Mouse (Mus musculus) cortical plate, adult 2 months (tissue): ENCODE measurements around the gene Egfl7. TPM values are rescaled to one million over a fixed set of nuclear protein-coding genes. Genes with fewer than 3 reads are reported as not detected.

Experiments
- H3K27ac ChIP-seq: fragments of 200-500 bp; 2 replicates; pipeline ENCODE4 v1.5.1; 2012; ENCODE audit warnings: low read length, control low read depth, inconsistent platforms; ENCODE audit not compliant: insufficient read depth
- H3K4me1 ChIP-seq: fragments of 200-500 bp; 2 replicates; pipeline ENCODE4 v1.6.1; 2011; ENCODE audit warnings: low read length; ENCODE audit not compliant: control insufficient read depth, insufficient read depth
- H3K4me3 ChIP-seq: fragments of 200-500 bp; 2 replicates; pipeline ENCODE4 v1.5.1; 2011; ENCODE audit warnings: mild to moderate bottlenecking, low read length, control low read depth; ENCODE audit not compliant: insufficient read depth
- CTCF ChIP-seq: fragments of 200-500 bp; IDR thresholded peaks from 2 replicates; pipeline ENCODE4 v1.5.1; 2011; ENCODE audit warnings: mild to moderate bottlenecking, control low read depth, low read length; ENCODE audit not compliant: insufficient read depth; ENCODE audit errors: extremely low read depth
- POLR2A ChIP-seq: fragments of 200-500 bp; IDR thresholded peaks from 2 replicates; pipeline ENCODE4 v1.6.1; 2011; ENCODE audit warnings: mild to moderate bottlenecking, low read length, control low read depth; ENCODE audit not compliant: insufficient read depth; ENCODE audit errors: extremely low read depth
- polyA plus RNA-seq: library from polyadenylated mRNA; depleted of rRNA; stranded (reverse); fragments of >200 nt; gene quantifications from 2 replicates; pipeline ENCODE4 v1.2.3, GENCODE M21; 2012

Gene Egfl7
- polyA plus RNA-seq, 1 experiment, result 137 TPM

- peaks cover 5% of the 10 kb centered on the region for H3K4me1 ChIP-seq
- H3K4me3 ChIP-seq, result no peak overlapping the region
- H3K27ac ChIP-seq, result 0 out of 2 replicates have a peak overlapping the region, but pooled peaks have one; percentile 78
- no peak for TF ChIP-seq POLR2A
- no peak for TF ChIP-seq CTCF
These were observed 4.4 kb upstream of the Egfl7 start for GRCm38 (mm10) chr2:26575378-26575777.

GRCm38 (mm10) chr2:26575865-26576264 lies 3.9 kb upstream of the Egfl7 start:
- TF ChIP-seq CTCF, result no peak
- TF ChIP-seq POLR2A, result no peak
- H3K27ac ChIP-seq, result peak overlapping the region; percentile 78; the same call in 1 of the 2 replicates
- H3K4me3 ChIP-seq, result no peak overlapping the region
- peaks cover 5% of the 10 kb centered on the region for H3K4me1 ChIP-seq

- peak overlapping the region; percentile 70 for H3K27ac ChIP-seq
- peaks cover 5% of the 10 kb centered on the region for H3K4me1 ChIP-seq
- H3K4me3 ChIP-seq, result no peak overlapping the region
- TF ChIP-seq POLR2A, result no peak
- TF ChIP-seq CTCF, result no peak
These were observed 3.4 kb upstream of the Egfl7 start for GRCm38 (mm10) chr2:26576462-26576861.

- no peak overlapping the region for H3K27ac ChIP-seq
- H3K4me1 ChIP-seq, result peaks cover 2% of the 10 kb centered on the region; the same call in 1 of the 2 replicates
- TF ChIP-seq CTCF, result no peak
- no peak for TF ChIP-seq POLR2A
- H3K4me3 ChIP-seq, result no peak overlapping the region
These were observed 1.4 kb upstream of the Egfl7 start for GRCm38 (mm10) chr2:26578369-26578768.

GRCm38 (mm10) chr2:26580751-26581150 lies 937 bp downstream of the Egfl7 start:
- H3K4me1 ChIP-seq, result no peaks in the 10 kb centered on the region

GRCm38 (mm10) chr2:26582203-26582602 lies 2.4 kb downstream of the Egfl7 start:
- TF ChIP-seq CTCF (no peak), POLR2A (no peak)
- no peak overlapping the region for H3K4me3 ChIP-seq
- no peaks in the 10 kb centered on the region for H3K4me1 ChIP-seq
- H3K27ac ChIP-seq, result peak overlapping the region; percentile 67

More at GRCm38 (mm10) chr2:26580751-26581150, 937 bp downstream of the Egfl7 start:
- no peak overlapping the region for H3K4me3 ChIP-seq
- no peak overlapping the region for H3K27ac ChIP-seq
- TF ChIP-seq POLR2A (no peak), CTCF (no peak)

- Histone ChIP-seq H3K27ac (peak overlapping the region; percentile 67), H3K4me1 (no peaks in the 10 kb centered on the region), H3K4me3 (no peak overlapping the region)
- TF ChIP-seq CTCF, result no peak
- TF ChIP-seq POLR2A, result no peak
These were observed 2.9 kb downstream of the Egfl7 start for GRCm38 (mm10) chr2:26582741-26583140.

GRCm38 (mm10) chr2:26583640-26584039 lies 3.8 kb downstream of the Egfl7 start:
- peak overlapping the region; percentile 67 for H3K27ac ChIP-seq

GRCm38 (mm10) chr2:26585713-26586112 lies 5.9 kb downstream of the Egfl7 start:
- no peak for TF ChIP-seq CTCF
- TF ChIP-seq POLR2A, result no peak
- peak overlapping the region; percentile 72; the same call in 1 of the 2 replicates for H3K4me3 ChIP-seq
- no peaks in the 10 kb centered on the region for H3K4me1 ChIP-seq
- no peak overlapping the region for H3K27ac ChIP-seq

More at GRCm38 (mm10) chr2:26583640-26584039, 3.8 kb downstream of the Egfl7 start:
- TF ChIP-seq CTCF, result no peak
- peak; percentile 74 for TF ChIP-seq POLR2A
- H3K4me1 ChIP-seq, result no peaks in the 10 kb centered on the region
- H3K4me3 ChIP-seq, result peak overlapping the region; percentile 29

- Histone ChIP-seq H3K4me1 (no peaks in the 10 kb centered on the region), H3K27ac (no peak within 1 kb of the TSS), H3K4me3 (peak within 1 kb of the TSS; percentile 72)
- TF ChIP-seq POLR2A (no peak), CTCF (peak; percentile 32; the same call in 1 of the 2 replicates)
These were observed 6.7 kb downstream of the Egfl7 start, which contains the start of gene Gm20532 for GRCm38 (mm10) chr2:26586294-26587043. Gene Gm20532 (plus strand): TSS chr2:26586639.
